Mouse (Mus musculus) stomach, embryonic 15.5 days (tissue): ENCODE results near the gene Fgfr4. TPM values are rescaled to one million over a fixed set of nuclear protein-coding genes. Genes with fewer than 3 reads are reported as not detected.
A peak's percentile ranks its signal among the peaks of the same experiment; 100 is the strongest.
"Not testable (repeated sequence)": the region's sequence is repeated elsewhere in the genome, so short reads cannot be mapped to it uniquely, and the experiment has no call there.

ENCODE experiments used
- ATAC-seq: fragments of 200-750 bp; cut with Nextera tagmentation; 2 replicates; pipeline ENCODE4 v1.8.0; 2017; ENCODE audit warnings: low read depth, moderate number of reproducible peaks, moderate TSS enrichment; ENCODE audit not compliant: insufficient read depth, low FRiP score
- H3K27ac ChIP-seq: fragments of 300-500 bp; sonication (generic); 2 replicates; pipeline ENCODE4 v1.5.1; 2015; ENCODE audit warnings: mild to moderate bottlenecking, inconsistent platforms
- H3K27me3 ChIP-seq: fragments of 300-500 bp; sonication (generic); replicated peaks from 2 replicates; pipeline ENCODE4 v1.6.1; 2015; ENCODE audit warnings: inconsistent platforms
- H3K36me3 ChIP-seq: fragments of 300-500 bp; sonication (generic); 2 replicates; pipeline ENCODE4 v1.6.1; 2015; ENCODE audit warnings: inconsistent platforms
- H3K4me1 ChIP-seq: fragments of 300-500 bp; sonication (generic); 2 replicates; pipeline ENCODE4 v1.6.1; 2015; ENCODE audit warnings: inconsistent platforms
- H3K4me2 ChIP-seq: fragments of 300-500 bp; sonication (generic); 2 replicates; pipeline ENCODE4 v1.6.1; 2015; ENCODE audit warnings: mild to moderate bottlenecking, inconsistent platforms
- H3K4me3 ChIP-seq: fragments of 300-500 bp; sonication (generic); replicated peaks from 2 replicates; pipeline ENCODE4 v1.5.1; 2015; ENCODE audit warnings: inconsistent platforms
- H3K9ac ChIP-seq: fragments of 300-500 bp; sonication (generic); 2 replicates; pipeline ENCODE4 v1.6.1; 2015; ENCODE audit warnings: inconsistent platforms
- H3K9me3 ChIP-seq: fragments of 300-500 bp; sonication (generic); 2 replicates; pipeline ENCODE4 v1.6.1; 2016; ENCODE audit warnings: inconsistent platforms
- WGBS: fragments of 180-500 bp; shearing (Covaris S2); methylation state at CpG from one replicate; pipeline ENCODE4 v1.1.7; 2015; 5-methylcytosine and 5-hydroxymethylcytosine counted together
- polyA plus RNA-seq: library from polyadenylated mRNA; unstranded; fragments of >200 nt; fragmentation: Nextera tagmentation; extraction: Ambion mirVana; gene quantifications from 2 replicates; pipeline ENCODE4 v1.2.1, GENCODE M21; 2015

The Fgfr4 gene
- polyA plus RNA-seq, 1 experiment from 2014 or later: 7.6 TPM

DNA sequence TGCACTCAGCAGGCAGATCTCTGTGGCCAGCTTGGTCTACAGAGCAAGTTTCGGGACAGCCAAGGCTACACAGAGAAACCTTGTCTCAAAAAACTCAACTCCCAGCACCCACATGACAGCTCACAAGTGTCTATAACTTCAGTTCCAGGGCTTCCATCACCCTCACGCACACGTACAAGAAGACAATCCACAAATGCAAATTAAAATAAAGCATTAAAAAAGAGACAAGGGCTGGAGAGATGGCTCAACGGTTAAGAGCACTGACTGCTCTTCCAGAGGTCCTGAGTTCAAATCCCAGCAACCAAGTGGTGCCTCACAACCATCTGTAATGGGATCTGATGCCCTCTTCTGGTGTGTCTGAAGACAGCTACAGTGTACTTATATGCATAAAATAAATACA is 50.3 kb downstream of the Fgfr4 start:
- H3K4me3 ChIP-seq, H3K36me3 ChIP-seq, H3K27ac ChIP-seq, H3K9ac ChIP-seq, H3K4me2 ChIP-seq, H3K9me3 ChIP-seq, H3K4me1 ChIP-seq, H3K27me3 ChIP-seq, ATAC-seq: not testable (repeated sequence)
- WGBS: 82% methylated on average over 4 of the region's 4 CpGs

DNA sequence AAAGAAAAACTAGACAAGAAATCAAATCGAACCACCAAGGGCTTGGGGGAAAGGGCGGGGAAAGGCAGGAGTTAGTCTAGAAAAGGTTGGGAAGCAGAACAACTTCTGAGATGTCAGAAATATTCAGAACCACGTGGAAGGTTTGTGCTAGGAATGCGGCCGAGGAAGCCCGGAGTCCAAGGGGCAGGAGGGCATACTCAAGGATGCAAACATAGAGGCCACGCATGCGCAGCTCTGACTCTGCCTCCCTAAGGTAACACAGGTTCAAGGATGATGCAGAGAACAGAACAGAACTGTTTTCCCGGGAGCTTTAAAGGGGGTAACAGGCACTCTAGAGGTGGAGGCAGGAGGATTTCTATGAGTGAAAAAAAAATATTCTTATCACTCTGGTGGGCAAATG is 51.3 kb downstream of the Fgfr4 start:
- no peak for ATAC-seq
- no peaks in the 10 kb centered on the region for H3K27me3 ChIP-seq
- no peak overlapping the region for H3K4me2 ChIP-seq
- H3K36me3 ChIP-seq: no peaks in the 10 kb centered on the region
- 67% methylated on average over 9 of the region's 9 CpGs for WGBS
- H3K4me1 ChIP-seq: no peaks in the 10 kb centered on the region
- H3K9ac ChIP-seq: no peak overlapping the region
- no peak overlapping the region for H3K27ac ChIP-seq
- no peaks in the 10 kb centered on the region for H3K9me3 ChIP-seq
- no peak overlapping the region for H3K4me3 ChIP-seq

DNA sequence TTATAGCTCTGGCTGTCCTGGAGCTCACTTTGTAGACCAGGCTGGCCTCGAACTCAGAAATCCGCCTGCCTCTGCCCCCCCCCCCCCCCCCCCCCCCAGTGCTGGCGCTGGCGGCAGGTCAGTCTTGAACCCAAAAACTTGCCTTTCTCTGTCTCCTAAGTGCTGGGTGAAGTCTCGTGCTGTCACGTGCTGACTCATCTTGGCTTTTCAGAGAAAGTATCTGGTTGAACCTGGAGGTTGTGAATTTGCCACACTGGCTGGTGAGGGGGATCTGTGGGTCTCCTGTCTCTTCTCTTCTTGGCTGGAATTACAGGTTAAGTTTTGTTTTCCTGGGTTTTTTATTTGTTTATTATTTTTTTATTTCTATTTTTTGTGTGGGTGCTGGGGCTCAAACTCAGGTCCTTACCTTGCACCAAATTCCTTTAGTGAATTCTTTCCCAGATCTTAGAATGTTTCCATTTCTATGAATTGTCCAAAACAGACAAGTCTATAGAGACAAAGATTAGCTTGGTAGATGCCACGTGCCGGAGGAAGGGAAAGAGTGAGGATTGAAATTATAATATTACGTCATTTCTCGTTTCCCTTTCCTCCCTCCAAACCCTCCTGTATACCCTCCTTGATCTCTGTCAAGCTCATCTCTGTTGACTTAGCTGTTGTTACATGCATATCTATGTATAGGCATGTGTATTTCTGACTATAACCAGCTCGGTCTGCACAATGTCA is 52.4 kb downstream of the Fgfr4 start:
- H3K27me3 ChIP-seq: no peaks in the 10 kb centered on the region
- H3K9me3 ChIP-seq: no peaks in the 10 kb centered on the region
- H3K36me3 ChIP-seq: no peaks in the 10 kb centered on the region
- H3K9ac ChIP-seq: no peak overlapping the region
- H3K4me2 ChIP-seq: no peak overlapping the region
- 83% methylated on average over 7 of the region's 11 CpGs for WGBS
- no peak overlapping the region for H3K4me3 ChIP-seq
- ATAC-seq: no peak
- H3K4me1 ChIP-seq: peaks cover 6% of the 10 kb centered on the region
- no peak overlapping the region for H3K27ac ChIP-seq

DNA sequence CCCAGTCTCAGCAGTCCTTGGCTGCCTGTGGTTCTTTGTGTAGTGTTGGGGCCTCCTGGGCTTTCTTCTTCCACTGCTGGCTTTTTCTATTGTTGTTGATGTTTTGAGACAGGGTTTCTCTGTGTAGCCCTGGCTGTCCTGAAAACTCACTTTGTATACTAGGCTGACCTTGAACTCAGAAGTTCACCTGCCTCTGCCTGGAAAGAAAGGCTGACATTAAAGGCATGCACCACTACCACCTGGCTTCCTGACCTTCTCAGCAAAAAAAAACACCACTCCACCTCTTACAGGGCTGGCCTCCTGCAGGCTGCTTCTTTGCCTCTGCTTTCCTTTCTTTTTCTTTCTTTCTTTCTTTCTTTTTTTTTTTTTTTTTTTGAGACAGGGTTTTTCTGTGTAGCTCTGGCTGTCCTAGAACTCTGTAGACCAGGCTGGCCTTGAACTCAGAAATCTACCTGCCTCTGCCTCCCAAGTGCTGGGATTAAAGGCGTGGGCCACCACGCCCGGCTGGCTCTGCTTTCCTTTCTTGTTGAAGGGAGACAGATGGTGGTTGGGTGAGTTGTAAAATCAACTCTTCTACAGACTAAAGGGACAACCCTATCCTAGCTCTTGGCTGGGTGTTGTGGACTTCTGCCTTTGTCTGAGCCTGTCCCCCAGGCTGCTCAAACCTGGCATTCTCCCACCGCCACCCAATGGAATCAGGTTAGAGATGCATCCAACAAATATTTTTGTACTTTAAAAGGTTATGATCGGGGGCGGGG is 53.2 kb downstream of the Fgfr4 start:
- H3K4me2 ChIP-seq: no peak overlapping the region
- no peaks in the 10 kb centered on the region for H3K36me3 ChIP-seq
- H3K4me3 ChIP-seq: no peak overlapping the region
- no peak overlapping the region for H3K9ac ChIP-seq
- 83% methylated on average over 6 of the region's 6 CpGs for WGBS
- no peak for ATAC-seq
- H3K9me3 ChIP-seq: no peaks in the 10 kb centered on the region
- no peaks in the 10 kb centered on the region for H3K27me3 ChIP-seq
- H3K4me1 ChIP-seq: peaks cover 10% of the 10 kb centered on the region
- H3K27ac ChIP-seq: no peak overlapping the region

DNA sequence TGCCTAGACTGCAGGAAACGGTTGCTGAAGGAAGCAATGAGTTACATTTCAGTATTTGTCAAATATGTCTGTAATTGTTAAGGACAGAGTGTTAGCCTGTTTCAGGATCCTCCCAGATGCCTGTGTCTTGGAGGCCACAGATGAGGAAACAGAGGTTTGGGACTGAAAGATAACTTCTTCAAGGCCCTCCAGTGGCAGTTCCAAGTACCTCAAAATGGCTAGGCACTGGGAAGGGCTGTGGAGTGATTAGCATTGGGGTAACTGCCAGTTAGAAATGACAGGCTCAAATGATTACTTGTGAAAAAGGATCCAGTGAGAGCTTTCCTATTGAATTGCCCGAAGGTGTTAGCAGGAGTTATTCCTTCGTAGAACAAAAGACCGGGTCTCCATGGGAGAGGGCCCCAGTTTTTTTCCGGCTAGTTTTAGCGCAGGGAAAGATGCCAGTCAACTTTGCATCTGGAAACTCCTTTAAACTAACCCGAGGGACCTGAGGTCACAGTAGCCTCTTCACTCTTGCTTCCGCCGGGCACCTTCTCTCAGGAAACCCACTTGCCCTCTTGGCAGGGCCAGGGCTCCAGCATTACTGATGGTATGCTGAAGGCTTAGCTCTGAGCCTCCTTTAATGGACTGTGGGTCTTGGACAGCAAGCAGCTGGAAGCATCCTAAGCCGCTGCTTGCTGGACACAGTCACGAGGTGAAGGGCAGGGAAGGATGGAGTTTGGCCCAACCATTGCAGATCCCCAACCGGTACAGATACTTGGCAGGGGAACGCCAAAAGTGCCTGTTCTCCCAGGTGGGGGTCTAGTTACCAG is 56.6 kb downstream of the Fgfr4 start:
- no peak overlapping the region for H3K4me2 ChIP-seq
- ATAC-seq: no peak

DNA sequence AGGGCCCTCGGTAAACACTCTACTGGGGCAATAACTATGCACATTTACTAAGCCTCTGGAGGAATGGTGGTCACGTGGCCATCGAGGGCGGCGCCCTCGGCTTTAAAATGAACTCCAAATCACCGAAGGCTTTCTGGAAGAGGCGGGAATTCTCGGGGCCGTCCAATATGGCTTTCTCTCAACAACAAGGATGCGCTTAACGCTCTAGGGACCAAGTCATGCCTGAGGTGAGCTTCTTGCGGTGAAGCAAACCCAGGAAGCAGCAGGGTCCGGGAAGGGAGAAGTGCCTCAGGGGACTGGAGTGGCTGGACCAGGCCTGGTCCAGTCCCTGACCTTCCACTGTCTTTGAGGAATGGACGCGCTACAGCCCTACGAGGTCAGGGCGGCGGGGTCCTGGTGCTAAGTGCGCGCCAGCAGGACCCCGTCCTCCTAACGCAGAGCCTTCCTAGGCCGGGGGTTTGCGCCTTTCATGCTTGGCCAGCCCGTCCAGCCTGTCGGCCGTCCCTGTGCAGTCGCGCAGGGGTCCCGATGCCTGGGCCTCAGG is 57.3 kb downstream of the Fgfr4 start, which contains the start of gene Nsd1:
TSS of gene Nsd1 (plus strand) at position 134 of the 544 bp plus-strand sequence.
- Histone ChIP-seq H3K4me3 (peak within 1 kb of the TSS; percentile 76), H3K27ac (peak within 1 kb of the TSS; percentile 99), H3K36me3 (no peaks in the 10 kb centered on the region), H3K4me1 (peaks cover 18% of the 10 kb centered on the region), H3K9ac (peak within 1 kb of the TSS; percentile 68), H3K9me3 (no peaks in the 10 kb centered on the region), H3K27me3 (no peaks in the 10 kb centered on the region), H3K4me2 (peak within 1 kb of the TSS; percentile 81)
- no peak for ATAC-seq
- 31% methylated on average over 31 of the region's 31 CpGs for WGBS

More for the DNA sequence above, 56.6 kb downstream of the Fgfr4 start:
- Histone ChIP-seq H3K4me3 (no peak overlapping the region), H3K9ac (no peak overlapping the region), H3K27ac (peak overlapping the region; percentile 45; the same call in 1 of the 2 replicates), H3K36me3 (no peaks in the 10 kb centered on the region), H3K9me3 (no peaks in the 10 kb centered on the region), H3K27me3 (no peaks in the 10 kb centered on the region), H3K4me1 (peaks cover 18% of the 10 kb centered on the region)
- 76% methylated on average over 13 of the region's 13 CpGs for WGBS

DNA sequence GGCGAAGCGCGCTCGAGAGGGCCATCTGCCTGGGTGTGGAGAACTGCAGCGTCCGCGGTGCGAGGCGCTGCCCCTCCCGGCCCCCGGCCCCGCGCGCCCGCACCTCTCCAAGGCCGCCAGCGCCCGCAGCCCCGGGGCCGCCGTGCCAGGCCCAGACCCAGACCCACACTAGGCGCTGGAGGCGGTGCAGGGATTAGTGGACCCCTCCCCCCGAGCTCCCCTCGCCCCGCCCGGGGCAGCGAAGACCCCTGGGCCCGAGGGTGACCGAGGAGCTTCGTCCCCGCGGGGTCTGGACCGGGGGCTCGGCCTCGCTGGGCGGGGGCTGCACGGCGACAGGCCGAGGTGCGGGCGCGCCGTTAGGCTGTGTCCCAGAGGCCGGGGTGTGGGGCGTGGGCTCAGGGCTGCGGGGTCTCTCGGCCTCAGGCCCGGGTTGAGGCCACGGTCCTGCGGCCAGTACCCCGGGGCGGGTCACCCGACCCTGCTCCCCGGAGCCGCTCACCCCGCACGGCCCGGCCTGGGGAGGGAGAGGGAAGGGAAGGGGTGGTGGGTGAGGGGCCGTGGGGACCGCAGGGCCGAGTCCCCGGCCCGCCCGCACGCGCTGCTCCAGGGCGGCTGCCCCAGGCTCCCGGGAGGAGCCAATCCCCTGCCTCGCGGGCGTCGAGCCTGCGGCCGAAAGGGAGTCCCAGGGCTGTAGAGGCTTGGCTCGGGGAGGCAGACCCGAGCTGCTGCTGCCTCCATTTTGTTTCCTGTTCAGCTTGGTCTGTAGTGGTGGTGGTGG is 57.9 kb downstream of the Fgfr4 start:
- Histone ChIP-seq H3K9me3 (no peaks in the 10 kb centered on the region), H3K9ac (peak overlapping the region; percentile 68), H3K4me2 (peak overlapping the region; percentile 81), H3K4me1 (peaks cover 20% of the 10 kb centered on the region), H3K4me3 (peak overlapping the region; percentile 76), H3K27me3 (no peaks in the 10 kb centered on the region), H3K36me3 (no peaks in the 10 kb centered on the region), H3K27ac (peak overlapping the region; percentile 99)
- peak; percentile 27 for ATAC-seq
- under 1% methylated on average over 77 of the region's 77 CpGs for WGBS

DNA sequence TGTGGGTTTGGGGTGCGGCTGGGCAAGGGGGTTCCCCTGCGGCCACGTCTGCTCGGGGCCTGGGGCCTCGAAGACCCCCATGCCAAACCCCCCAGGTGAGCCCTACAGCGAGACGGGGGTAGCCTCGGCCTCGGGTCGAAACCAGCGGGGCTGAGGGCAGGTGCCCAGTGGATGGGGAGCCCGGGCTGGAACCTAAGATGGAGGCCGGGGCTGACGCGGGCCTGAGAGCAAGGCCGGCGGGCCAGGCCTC is 58.5 kb downstream of the Fgfr4 start:
- H3K27me3 ChIP-seq: no peaks in the 10 kb centered on the region
- ATAC-seq: peak; percentile 69
- H3K4me3 ChIP-seq: peak overlapping the region; percentile 76
- H3K9me3 ChIP-seq: no peaks in the 10 kb centered on the region
- H3K4me2 ChIP-seq: peak overlapping the region; percentile 81
- H3K9ac ChIP-seq: peak overlapping the region; percentile 68
- peaks cover 24% of the 10 kb centered on the region for H3K4me1 ChIP-seq
- 1% methylated on average over 17 of the region's 17 CpGs for WGBS
- 0 out of 2 replicates have a peak, but pooled peaks cover 3% of the 10 kb centered on the region for H3K36me3 ChIP-seq
- peak overlapping the region; percentile 99 for H3K27ac ChIP-seq

DNA sequence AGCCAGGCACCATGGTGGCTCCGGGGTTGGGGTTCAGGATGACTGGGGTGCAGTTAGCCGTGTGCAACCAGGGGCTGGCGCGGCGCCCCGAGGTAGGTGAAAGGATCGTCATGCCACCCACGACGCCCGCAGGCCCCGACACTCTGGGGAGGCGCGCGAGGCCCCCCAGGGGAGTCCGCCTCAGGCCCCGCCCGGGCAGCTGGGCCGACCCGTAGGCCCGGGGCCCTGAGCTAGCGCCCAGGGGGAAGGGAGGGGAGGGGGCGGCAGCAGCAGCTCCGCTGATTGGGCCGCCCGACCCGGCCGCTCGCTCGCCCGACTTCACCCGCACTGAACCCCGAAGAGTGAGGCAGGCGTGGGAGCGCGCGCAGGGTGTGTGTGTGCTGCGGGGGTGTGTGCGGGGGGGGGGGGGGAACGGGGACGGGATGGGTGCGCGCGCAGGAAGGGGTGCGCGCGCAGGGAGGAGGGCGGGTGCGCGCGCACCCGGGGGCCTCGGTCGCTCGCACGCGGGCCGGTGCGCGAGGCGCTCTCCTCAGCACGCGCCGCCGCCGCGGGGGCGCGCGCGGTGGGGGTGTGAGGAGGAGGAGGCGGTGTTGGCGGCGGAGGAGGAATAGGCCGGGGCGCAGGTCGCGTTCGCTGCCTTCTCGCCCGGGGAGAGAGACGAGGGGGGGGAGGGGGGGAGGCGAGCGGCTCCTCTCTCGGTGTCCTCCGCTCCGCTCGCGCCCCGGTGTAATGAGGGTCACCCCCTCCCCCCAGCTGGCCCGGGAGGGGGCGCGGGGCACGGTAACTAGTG is 59.0 kb downstream of the Fgfr4 start:
- WGBS: 0% methylated on average over 31 of the region's 93 CpGs
- ATAC-seq: peak; percentile 85
- no peaks in the 10 kb centered on the region for H3K27me3 ChIP-seq
- H3K4me2 ChIP-seq: peak overlapping the region; percentile 81
- H3K9me3 ChIP-seq: no peaks in the 10 kb centered on the region
- peak overlapping the region; percentile 99 for H3K27ac ChIP-seq
- peak overlapping the region; percentile 76 for H3K4me3 ChIP-seq
- peaks cover 4% of the 10 kb centered on the region; the same call in 1 of the 2 replicates for H3K36me3 ChIP-seq
- H3K4me1 ChIP-seq: peaks cover 29% of the 10 kb centered on the region
- peak overlapping the region; percentile 87 for H3K9ac ChIP-seq

DNA sequence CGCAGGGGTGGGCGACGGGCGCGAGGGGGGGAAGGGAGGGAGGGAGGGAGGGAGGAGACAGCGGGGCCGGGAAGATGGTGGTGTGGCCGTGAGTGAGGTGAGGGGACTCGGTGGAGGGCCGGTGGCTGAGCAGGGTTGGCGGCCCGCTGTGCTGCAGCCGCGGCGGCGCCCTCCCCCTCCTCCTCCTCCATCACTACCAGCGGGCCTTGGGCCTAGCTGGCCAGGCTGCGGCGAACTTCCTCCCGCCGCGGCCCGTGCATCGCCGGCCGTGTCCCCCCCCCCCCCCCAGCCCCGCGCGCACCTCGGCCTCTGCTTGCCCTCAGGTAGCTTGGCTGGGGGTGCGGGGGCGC is 59.5 kb downstream of the Fgfr4 start:
- H3K36me3 ChIP-seq: peaks cover 4% of the 10 kb centered on the region; the same call in 1 of the 2 replicates

More for the DNA sequence above, 59.5 kb downstream of the Fgfr4 start:
- Histone ChIP-seq H3K27ac (peak overlapping the region; percentile 99), H3K9ac (peak overlapping the region; percentile 87), H3K27me3 (no peaks in the 10 kb centered on the region), H3K9me3 (no peaks in the 10 kb centered on the region), H3K4me2 (peak overlapping the region; percentile 81), H3K4me1 (peaks cover 29% of the 10 kb centered on the region), H3K4me3 (peak overlapping the region; percentile 76)
- WGBS: 0% methylated on average over 8 of the region's 32 CpGs
- peak; percentile 53 for ATAC-seq
